Comparison of ENCODE assay signal across 14 mouse cellular contexts in the genomic region with DNA sequence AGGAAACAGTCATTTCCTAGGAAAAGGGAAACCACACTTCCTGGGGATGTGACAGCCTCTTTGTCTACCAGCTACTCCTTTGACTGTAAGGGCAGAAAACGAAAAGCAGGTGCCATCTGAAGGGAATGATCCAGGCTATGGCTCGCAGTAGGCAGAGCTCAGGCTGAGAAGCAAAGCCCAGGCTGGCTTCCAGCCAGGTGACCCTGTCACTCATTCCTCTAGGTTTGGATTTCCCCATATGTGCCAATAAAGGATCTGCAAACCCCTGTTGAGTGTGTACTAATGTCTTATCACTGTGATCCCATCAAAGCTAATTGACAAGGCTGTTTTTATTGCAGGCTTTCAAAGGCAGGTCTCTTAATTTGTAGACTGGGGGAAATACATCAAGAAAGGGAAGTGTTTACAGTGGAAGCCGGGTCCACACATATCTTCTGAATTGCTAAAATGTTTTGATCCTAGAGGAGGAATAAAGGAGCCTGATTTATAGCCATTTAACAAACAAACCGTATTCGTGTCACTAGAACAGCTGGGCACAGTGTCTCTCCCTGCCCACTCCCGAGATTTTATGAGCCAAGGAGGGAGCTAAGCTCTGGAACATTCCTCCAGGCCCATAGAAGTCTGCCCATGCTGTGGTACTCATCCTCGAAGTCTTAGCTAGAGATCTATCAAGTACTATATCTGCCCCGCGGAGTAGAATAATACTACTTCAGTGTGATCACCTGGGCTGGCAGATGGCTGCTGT.
DNase-seq lines count a peak whose midpoint lies in the region; ATAC-seq and TF ChIP-seq lines count a peak whose summit lies in the region.
"Had no signal": no experiment of that assay in that cellular context is flagged by ENCODE, and none has a peak within 500 bp of the region (broad histone marks: within the 10 kb centered on the region; RNA-seq: fewer than 3 reads in every experiment).

No protein-coding gene starts in this region.

- intact Hi-C loops in left cerebral cortex, postnatal 4 days (cut with DNase I): no loop called here
- intact Hi-C loops in left cerebral cortex, postnatal 25 days (cut with DNase I): no loop called here

- no peaks in the 10 kb centered on the region for H3K27me3 ChIP-seq in intestine, postnatal 0 days (replicated peaks; ENCODE audit: control insufficient read depth, insufficient read depth, low read length)
- H3K27me3 ChIP-seq: embryonic facial prominence, embryonic 13.5 days; heart, embryonic 13.5 days; liver, embryonic 15.5 days; neural tube, embryonic 12.5 days had no signal

- no peak overlapping the region for H3K4me2 ChIP-seq in intestine, postnatal 0 days (replicated peaks; ENCODE audit: low read depth)
- H3K4me2 ChIP-seq: embryonic facial prominence, embryonic 13.5 days; heart, embryonic 13.5 days; liver, embryonic 15.5 days; neural tube, embryonic 12.5 days had no signal

- no peaks in the 10 kb centered on the region for H3K36me3 ChIP-seq in intestine, postnatal 0 days (ENCODE audit: control insufficient read depth, insufficient read depth)
- H3K36me3 ChIP-seq: embryonic facial prominence, embryonic 13.5 days; heart, embryonic 13.5 days; liver, embryonic 15.5 days; neural tube, embryonic 12.5 days had no signal

- H3K4me3 ChIP-seq in intestine, postnatal 0 days (ENCODE audit: low read depth, low read length): no peak overlapping the region
- H3K4me3 ChIP-seq: embryonic facial prominence, embryonic 13.5 days; heart, embryonic 13.5 days; liver, embryonic 15.5 days; megakaryocyte, embryonic 14.5 days; neural tube, embryonic 12.5 days had no signal

- no peak overlapping the region for H3K9ac ChIP-seq in intestine, postnatal 0 days (ENCODE audit: low read depth, low read length)
- H3K9ac ChIP-seq: embryonic facial prominence, embryonic 13.5 days; heart, embryonic 13.5 days; liver, embryonic 15.5 days; neural tube, embryonic 12.5 days had no signal

- ATAC-seq in common myeloid progenitor, adult 5-6 weeks (replicated peaks; ENCODE audit: low read depth, poor library complexity, severe bottlenecking): peak; percentile 18; the same call in 1 of the 2 replicates
- ATAC-seq in intestine, postnatal 0 days: peak; percentile 45

- peak; percentile 11 for DNase-seq in embryo, embryonic 11 days
- no peak for DNase-seq in embryo, embryonic 10 days (ENCODE audit: low spot score)
- DNase-seq in left cerebral cortex, postnatal 4 days: peak; percentile 70
- no peak for DNase-seq in left cerebral cortex, postnatal 25 days (ENCODE audit: low spot score in 2 of 2)
- no peak for DNase-seq in gastrocnemius, postnatal 10 days
- no peak for DNase-seq in ovary, postnatal 10 days (ENCODE audit: low spot score)
- DNase-seq: cerebellum, adult 11 months had no signal

- no peak for TF ChIP-seq CTCF in intestine, postnatal 0 days (IDR thresholded peaks at IDR 0.05; ENCODE audit: low read depth)

- H3K9me3 ChIP-seq in intestine, postnatal 0 days (ENCODE audit: control insufficient read depth): no peaks in the 10 kb centered on the region
- H3K9me3 ChIP-seq: embryonic facial prominence, embryonic 13.5 days; heart, embryonic 13.5 days; liver, embryonic 15.5 days; megakaryocyte, embryonic 14.5 days; neural tube, embryonic 12.5 days had no signal

- 29% methylated on average over 9 of the region's 9 CpGs for WGBS in intestine, postnatal 0 days

- no peaks in the 10 kb centered on the region; the same call in 1 of the 2 replicates for H3K4me1 ChIP-seq in intestine, postnatal 0 days (replicated peaks; ENCODE audit: control insufficient read depth, insufficient read depth, low read length)
- H3K4me1 ChIP-seq: liver, embryonic 15.5 days had no signal

- H3K27ac ChIP-seq in intestine, postnatal 0 days (ENCODE audit: low read depth, low read length): no peak overlapping the region
- H3K27ac ChIP-seq: embryonic facial prominence, embryonic 13.5 days; heart, embryonic 13.5 days; liver, embryonic 15.5 days; neural tube, embryonic 12.5 days had no signal

Comparison
In these comparisons a context has a peak if more than half of its experiments do, and no peak if none do; other contexts are left out.
1. DNase-seq: peak in embryo, embryonic 11 days (single experiment) and left cerebral cortex, postnatal 4 days (single experiment); none in embryo, embryonic 10 days (single experiment), left cerebral cortex, postnatal 25 days (0 of 2), gastrocnemius, postnatal 10 days (single experiment) and ovary, postnatal 10 days (single experiment).